Mouse (Mus musculus): ENCODE data around the gene Gm47289. TPM values are rescaled to one million over a fixed set of nuclear protein-coding genes. Genes with fewer than 3 reads are reported as not detected.

Gene Gm47289
- polyA plus RNA-seq, 1 experiment = not detected

- H3K27ac ChIP-seq (ENCODE audit: insufficient read depth, low read length) = no peak overlapping the region
- TF ChIP-seq POLR2A (IDR thresholded peaks at IDR 0.05; ENCODE audit: low read depth, low read length) (no peak), CTCF (IDR thresholded peaks at IDR 0.05; ENCODE audit: extremely low read depth, insufficient read depth, insufficient read length, insufficient replicate concordance) (no peak)
- no peaks in the 10 kb centered on the region for H3K36me3 ChIP-seq (ENCODE audit: control insufficient read depth, insufficient read depth, low read length)
- 75% methylated on average over 10 of the region's 10 CpGs for WGBS
- H3K27me3 ChIP-seq (ENCODE audit: control insufficient read depth, insufficient read depth, low read length) = no peaks in the 10 kb centered on the region
- DNase-seq (ENCODE audit: low read depth in 1 of 2, low spot score in 2 of 2) = no peak
- H3K4me1 ChIP-seq (ENCODE audit: control insufficient read depth, insufficient read depth, insufficient read length) = no peaks in the 10 kb centered on the region
- H3K4me3 ChIP-seq (ENCODE audit: extremely low read depth, insufficient read depth, insufficient read length) = no peak overlapping the region
These were observed 13.8 kb upstream of the Gm47289 start for GRCm38 (mm10) chr9:119145137-119145536.

- 73% methylated on average over 6 of the region's 6 CpGs for WGBS
These were observed 13.3 kb upstream of the Gm47289 start for GRCm38 (mm10) chr9:119145638-119146037.

GRCm38 (mm10) chr9:119146098-119146770 is 12.7 kb upstream of the Gm47289 start:
- no peak overlapping the region for H3K4me3 ChIP-seq (ENCODE audit: extremely low read depth, insufficient read depth, insufficient read length)

More at GRCm38 (mm10) chr9:119145638-119146037, 13.3 kb upstream of the Gm47289 start:
- Histone ChIP-seq H3K4me3 (ENCODE audit: extremely low read depth, insufficient read depth, insufficient read length) (no peak overlapping the region), H3K27ac (ENCODE audit: insufficient read depth, low read length) (no peak overlapping the region), H3K27me3 (ENCODE audit: control insufficient read depth, insufficient read depth, low read length) (no peaks in the 10 kb centered on the region), H3K36me3 (ENCODE audit: control insufficient read depth, insufficient read depth, low read length) (no peaks in the 10 kb centered on the region), H3K4me1 (ENCODE audit: control insufficient read depth, insufficient read depth, insufficient read length) (no peaks in the 10 kb centered on the region)
- DNase-seq (ENCODE audit: low read depth in 1 of 2, low spot score in 2 of 2) = no peak
- TF ChIP-seq CTCF (IDR thresholded peaks at IDR 0.05; ENCODE audit: extremely low read depth, insufficient read depth, insufficient read length, insufficient replicate concordance) (no peak), POLR2A (IDR thresholded peaks at IDR 0.05; ENCODE audit: low read depth, low read length) (no peak)

GRCm38 (mm10) chr9:119149601-119150000 is 9.4 kb upstream of the Gm47289 start:
- Histone ChIP-seq H3K27ac (ENCODE audit: insufficient read depth, low read length) (no peak overlapping the region), H3K4me1 (ENCODE audit: control insufficient read depth, insufficient read depth, insufficient read length) (no peaks in the 10 kb centered on the region), H3K27me3 (ENCODE audit: control insufficient read depth, insufficient read depth, low read length) (no peaks in the 10 kb centered on the region), H3K4me3 (ENCODE audit: extremely low read depth, insufficient read depth, insufficient read length) (no peak overlapping the region), H3K36me3 (ENCODE audit: control insufficient read depth, insufficient read depth, low read length) (no peaks in the 10 kb centered on the region)
- DNase-seq (ENCODE audit: low read depth in 1 of 2, low spot score in 2 of 2) = no peak
- TF ChIP-seq POLR2A (IDR thresholded peaks at IDR 0.05; ENCODE audit: low read depth, low read length) (no peak), CTCF (IDR thresholded peaks at IDR 0.05; ENCODE audit: extremely low read depth, insufficient read depth, insufficient read length, insufficient replicate concordance) (no peak)
- WGBS = 37% methylated on average over 5 of the region's 5 CpGs

More at GRCm38 (mm10) chr9:119146098-119146770, 12.7 kb upstream of the Gm47289 start:
- no peaks in the 10 kb centered on the region for H3K4me1 ChIP-seq (ENCODE audit: control insufficient read depth, insufficient read depth, insufficient read length)
- H3K36me3 ChIP-seq (ENCODE audit: control insufficient read depth, insufficient read depth, low read length) = no peaks in the 10 kb centered on the region
- H3K27me3 ChIP-seq (ENCODE audit: control insufficient read depth, insufficient read depth, low read length) = no peaks in the 10 kb centered on the region
- 42% methylated on average over 13 of the region's 13 CpGs for WGBS
- H3K27ac ChIP-seq (ENCODE audit: insufficient read depth, low read length) = no peak overlapping the region
- DNase-seq (ENCODE audit: low read depth in 1 of 2, low spot score in 2 of 2) = no peak
- no peak for TF ChIP-seq CTCF (IDR thresholded peaks at IDR 0.05; ENCODE audit: extremely low read depth, insufficient read depth, insufficient read length, insufficient replicate concordance)
- no peak for TF ChIP-seq POLR2A (IDR thresholded peaks at IDR 0.05; ENCODE audit: low read depth, low read length)

GRCm38 (mm10) chr9:119151751-119152150 is 7.2 kb upstream of the Gm47289 start:
- Histone ChIP-seq H3K36me3 (ENCODE audit: control insufficient read depth, insufficient read depth, low read length) (no peaks in the 10 kb centered on the region), H3K27me3 (ENCODE audit: control insufficient read depth, insufficient read depth, low read length) (peaks cover 2% of the 10 kb centered on the region; the same call in 1 of the 2 replicates), H3K27ac (ENCODE audit: insufficient read depth, low read length) (no peak overlapping the region), H3K4me3 (ENCODE audit: extremely low read depth, insufficient read depth, insufficient read length) (no peak overlapping the region), H3K4me1 (ENCODE audit: control insufficient read depth, insufficient read depth, insufficient read length) (peaks cover 1% of the 10 kb centered on the region; the same call in 1 of the 2 replicates)
- TF ChIP-seq CTCF (IDR thresholded peaks at IDR 0.05; ENCODE audit: extremely low read depth, insufficient read depth, insufficient read length, insufficient replicate concordance) (no peak), POLR2A (IDR thresholded peaks at IDR 0.05; ENCODE audit: low read depth, low read length) (no peak)
- no peak for DNase-seq (ENCODE audit: low read depth in 1 of 2, low spot score in 2 of 2)
- 84% methylated on average over 2 of the region's 2 CpGs for WGBS

- Histone ChIP-seq H3K4me3 (ENCODE audit: extremely low read depth, insufficient read depth, insufficient read length) (no peak overlapping the region), H3K27me3 (ENCODE audit: control insufficient read depth, insufficient read depth, low read length) (peaks cover 7% of the 10 kb centered on the region), H3K4me1 (ENCODE audit: control insufficient read depth, insufficient read depth, insufficient read length) (peaks cover 2% of the 10 kb centered on the region; the same call in 1 of the 2 replicates), H3K27ac (ENCODE audit: insufficient read depth, low read length) (no peak overlapping the region), H3K36me3 (ENCODE audit: control insufficient read depth, insufficient read depth, low read length) (no peaks in the 10 kb centered on the region)
- no peak for TF ChIP-seq CTCF (IDR thresholded peaks at IDR 0.05; ENCODE audit: extremely low read depth, insufficient read depth, insufficient read length, insufficient replicate concordance)
- no peak for TF ChIP-seq POLR2A (IDR thresholded peaks at IDR 0.05; ENCODE audit: low read depth, low read length)
- 87% methylated on average over 8 of the region's 8 CpGs for WGBS
- DNase-seq (ENCODE audit: low read depth in 1 of 2, low spot score in 2 of 2) = no peak
These were observed 3.5 kb upstream of the Gm47289 start for GRCm38 (mm10) chr9:119155416-119155815.

- peaks cover 7% of the 10 kb centered on the region for H3K27me3 ChIP-seq (ENCODE audit: control insufficient read depth, insufficient read depth, low read length)
- no peak for DNase-seq (ENCODE audit: low read depth in 1 of 2, low spot score in 2 of 2)
- TF ChIP-seq POLR2A (IDR thresholded peaks at IDR 0.05; ENCODE audit: low read depth, low read length) (no peak), CTCF (IDR thresholded peaks at IDR 0.05; ENCODE audit: extremely low read depth, insufficient read depth, insufficient read length, insufficient replicate concordance) (no peak)
- whole genome bisulfite sequencing = 51% methylated on average over 7 of the region's 7 CpGs
- no peak overlapping the region for H3K27ac ChIP-seq (ENCODE audit: insufficient read depth, low read length)
- peaks cover 2% of the 10 kb centered on the region; the same call in 1 of the 2 replicates for H3K4me1 ChIP-seq (ENCODE audit: control insufficient read depth, insufficient read depth, insufficient read length)
- H3K4me3 ChIP-seq (ENCODE audit: extremely low read depth, insufficient read depth, insufficient read length) = no peak overlapping the region
- H3K36me3 ChIP-seq (ENCODE audit: control insufficient read depth, insufficient read depth, low read length) = no peaks in the 10 kb centered on the region
These were observed 3.1 kb upstream of the Gm47289 start for GRCm38 (mm10) chr9:119155826-119156225.

All from spleen, adult 2 months (tissue).